Mouse (Mus musculus): ENCODE results near the gene Trmt13. TPM values are rescaled to one million over a fixed set of nuclear protein-coding genes. Genes with fewer than 3 reads are reported as not detected.
A peak's percentile ranks its signal among the peaks of the same experiment; 100 is the strongest.
"Not testable (repeated sequence)": the region's sequence is repeated elsewhere in the genome, so short reads cannot be mapped to it uniquely, and the experiment has no call there.

Gene Trmt13
- total RNA-seq (2021) (10 to 100 TPM; 11.5 to 16.4 TPM), polyA plus RNA-seq (2012; rRNA removed) (1.8 and 2.3 TPM in 2 replicates)
- long read RNA-seq, partial matches to known transcripts = 2 of 3 reads
- long read RNA-seq, other reads (novel, unspliced or antisense) = 0 of 3 reads

- DNase-seq = no peak
Observed at GRCm38 (mm10) chr3:116614295-116614892, at the start of gene Trmt13. Gene Trmt13, minus strand, starts transcription at chr3:116614587.

- peak; percentile 100 for DNase-seq
Observed at GRCm38 (mm10) chr3:116662463-116662863, 48.1 kb upstream of the Trmt13 start, which contains the start of gene Mfsd14a. Gene Mfsd14a, minus strand, starts transcription at chr3:116662677.

- no peak for DNase-seq
Observed at GRCm38 (mm10) chr3:116661870-116662414, 47.6 kb upstream of the Trmt13 start.

- DNase-seq = no peak
Observed at GRCm38 (mm10) chr3:116661288-116661869, 47.0 kb upstream of the Trmt13 start.

- no peak for DNase-seq
Observed at GRCm38 (mm10) chr3:116659856-116660430, 45.6 kb upstream of the Trmt13 start.

GRCm38 (mm10) chr3:116658928-116659565 lies 44.7 kb upstream of the Trmt13 start:
- no peak for DNase-seq

GRCm38 (mm10) chr3:116656184-116656965 lies 42.0 kb upstream of the Trmt13 start:
- DNase-seq = no peak

- DNase-seq = not testable (repeated sequence)
Observed at GRCm38 (mm10) chr3:116654051-116654450, 39.7 kb upstream of the Trmt13 start.

- DNase-seq = no peak
Observed at GRCm38 (mm10) chr3:116653278-116653945, 39.0 kb upstream of the Trmt13 start.

GRCm38 (mm10) chr3:116652033-116652446 lies 37.7 kb upstream of the Trmt13 start:
- no peak for DNase-seq

- DNase-seq = no peak
Observed at GRCm38 (mm10) chr3:116650698-116651097, 36.3 kb upstream of the Trmt13 start.

- no peak for DNase-seq
Observed at GRCm38 (mm10) chr3:116648805-116649204, 34.4 kb upstream of the Trmt13 start.

- no peak for DNase-seq
Observed at GRCm38 (mm10) chr3:116646387-116646786, 32.0 kb upstream of the Trmt13 start.

GRCm38 (mm10) chr3:116642373-116642772 lies 28.0 kb upstream of the Trmt13 start:
- DNase-seq = no peak

- DNase-seq = no peak
Observed at GRCm38 (mm10) chr3:116641811-116642371, 27.5 kb upstream of the Trmt13 start.

GRCm38 (mm10) chr3:116640024-116640423 lies 25.6 kb upstream of the Trmt13 start:
- no peak for DNase-seq

GRCm38 (mm10) chr3:116638572-116638971 lies 24.2 kb upstream of the Trmt13 start:
- no peak for DNase-seq

- DNase-seq = no peak
Observed at GRCm38 (mm10) chr3:116637693-116638476, 23.5 kb upstream of the Trmt13 start.

- DNase-seq = no peak
Observed at GRCm38 (mm10) chr3:116635799-116636198, 21.4 kb upstream of the Trmt13 start.

- DNase-seq = no peak
Observed at GRCm38 (mm10) chr3:116634853-116635252, 20.5 kb upstream of the Trmt13 start.

All from adrenal gland, adult 2 months (tissue).